Mouse (Mus musculus) CH12.LX (cell line): ENCODE data around the gene Tmem191c. TPM values are rescaled to one million over a fixed set of nuclear protein-coding genes. Genes with fewer than 3 reads are reported as not detected.

Experiments used
- DNase-seq: peaks from one replicate; pipeline ENCODE4 v3.0.0-alpha.2; 2013; ENCODE audit errors: extremely low read depth
- H3K27ac ChIP-seq: 2 replicates; pipeline ENCODE4 v1.5.1; 2012; ENCODE audit warnings: low read depth, mild to moderate bottlenecking, control low read depth, moderate library complexity; ENCODE audit not compliant: insufficient read depth
- H3K27me3 ChIP-seq: replicated peaks from 2 replicates; pipeline ENCODE3; 2012; ENCODE audit warnings: inconsistent platforms
- H3K36me3 ChIP-seq, 2 experiments: replicated peaks in 1 of 2; 2 replicates each; pipeline versions ENCODE3 to v1.6.1; 2012; ENCODE audit warnings: inconsistent platforms in 1 of 2, low read length in 1 of 2, mild to moderate bottlenecking in 1 of 2, mixed read lengths in 1 of 2, moderate library complexity in 1 of 2; ENCODE audit not compliant: control insufficient read depth in 1 of 2, insufficient read depth in 1 of 2
- H3K4me1 ChIP-seq, 2 experiments: 2 replicates each; pipeline ENCODE4 v1.6.1; 2012; ENCODE audit warnings: inconsistent platforms in 1 of 2, moderate library complexity in 1 of 2; ENCODE audit not compliant: insufficient read depth in 2 of 2, control insufficient read depth in 1 of 2
- H3K4me2 ChIP-seq: 2 replicates; pipeline ENCODE4 v1.6.1; 2012; ENCODE audit warnings: low read depth, mild to moderate bottlenecking, control low read depth; ENCODE audit not compliant: poor library complexity, insufficient read depth, severe bottlenecking
- H3K4me3 ChIP-seq, 3 experiments: fragments of 150-350 bp in 1 of 3; sonication (generic) in 1 of 3; replicated peaks in 1 of 3; 2 replicates each; pipeline versions ENCODE3 to v1.5.1; 2011 to 2012; ENCODE audit warnings: low read depth in 2 of 3, low read length in 2 of 3, mild to moderate bottlenecking in 2 of 3, moderate library complexity in 2 of 3, control low read depth in 1 of 3, improper control_type of control experiment in 1 of 3, inconsistent platforms in 1 of 3, mixed read lengths in 1 of 3; ENCODE audit not compliant: poor library complexity in 1 of 3
- H3K79me2 ChIP-seq: replicated peaks from 2 replicates; pipeline ENCODE4 v1.6.1; 2012; ENCODE audit warnings: mild to moderate bottlenecking, moderate library complexity; ENCODE audit not compliant: control insufficient read depth, poor library complexity, insufficient read depth, severe bottlenecking; ENCODE audit errors: extremely low read depth
- H3K9ac ChIP-seq: 2 replicates; pipeline ENCODE4 v1.6.1; 2012; ENCODE audit warnings: low read depth, mild to moderate bottlenecking, control low read depth, moderate library complexity; ENCODE audit not compliant: insufficient read depth
- H3K9me3 ChIP-seq: replicated peaks from 2 replicates; pipeline ENCODE3; 2012; ENCODE audit warnings: low read length, inconsistent platforms, mixed read lengths
- BHLHE40 ChIP-seq: IDR thresholded peaks from 2 replicates; pipeline ENCODE4 v1.6.1; 2011; ENCODE audit warnings: mild to moderate bottlenecking, low read depth, low read length, improper control_type of control experiment
- CHD1 ChIP-seq: IDR thresholded peaks from 2 replicates; pipeline ENCODE4 v1.6.1; 2012; ENCODE audit warnings: low read depth, low read length, improper control_type of control experiment, inconsistent platforms
- CHD2 ChIP-seq: IDR thresholded peaks from 2 replicates; pipeline ENCODE4 v1.6.1; 2011; ENCODE audit warnings: low read length, improper control_type of control experiment
- E2F4 ChIP-seq: IDR thresholded peaks from 2 replicates; pipeline ENCODE4 v1.6.1; 2011; ENCODE audit warnings: low read depth, low read length, improper control_type of control experiment; ENCODE audit not compliant: insufficient replicate concordance
- ELF1 ChIP-seq: IDR thresholded peaks from 2 replicates; pipeline ENCODE4 v1.6.1; 2014; ENCODE audit warnings: low read depth, mild to moderate bottlenecking, inconsistent platforms, low read length, improper control_type of control experiment
- EP300 ChIP-seq: IDR thresholded peaks from 2 replicates; pipeline ENCODE4 v1.6.1; 2011; ENCODE audit warnings: low read length, improper control_type of control experiment
- ETS1 ChIP-seq: conservative IDR thresholded peaks from 2 replicates; pipeline ENCODE4 v1.6.1; 2012; ENCODE audit warnings: low read depth, mild to moderate bottlenecking, inconsistent platforms, low read length, improper control_type of control experiment, moderate library complexity
- GABPA ChIP-seq: IDR thresholded peaks from 2 replicates; pipeline ENCODE4 v1.6.1; 2012; ENCODE audit warnings: low read depth, low read length, improper control_type of control experiment, inconsistent platforms; ENCODE audit not compliant: insufficient replicate concordance
- HCFC1 ChIP-seq: IDR thresholded peaks from 2 replicates; pipeline ENCODE4 v1.6.1; 2012; ENCODE audit warnings: low read depth, mild to moderate bottlenecking, inconsistent platforms, low read length, improper control_type of control experiment
- JUN ChIP-seq: IDR thresholded peaks from 2 replicates; pipeline ENCODE4 v1.6.1; 2011; ENCODE audit warnings: low read depth, mild to moderate bottlenecking, low read length, improper control_type of control experiment, moderate library complexity; ENCODE audit not compliant: insufficient read depth
- JUND ChIP-seq: conservative IDR thresholded peaks from 2 replicates; pipeline ENCODE4 v1.6.1; 2011; ENCODE audit warnings: low read depth, low read length, improper control_type of control experiment
- KAT2A ChIP-seq: IDR thresholded peaks from 2 replicates; pipeline ENCODE4 v1.6.1; 2012; ENCODE audit warnings: low read length, improper control_type of control experiment, inconsistent platforms; ENCODE audit not compliant: insufficient replicate concordance
- MAFK ChIP-seq: IDR thresholded peaks from 2 replicates; pipeline ENCODE4 v1.6.1; 2011; ENCODE audit warnings: low read length, improper control_type of control experiment; ENCODE audit not compliant: insufficient replicate concordance
- MAX ChIP-seq: IDR thresholded peaks from 2 replicates; pipeline ENCODE4 v1.6.1; 2011; ENCODE audit warnings: low read length, improper control_type of control experiment
- MAZ ChIP-seq: IDR thresholded peaks from 2 replicates; pipeline ENCODE4 v1.6.1; 2012; ENCODE audit warnings: low read depth, mild to moderate bottlenecking, inconsistent platforms, low read length, improper control_type of control experiment, moderate library complexity
- MEF2A ChIP-seq: IDR thresholded peaks from 2 replicates; pipeline ENCODE4 v1.6.1; 2014; ENCODE audit warnings: low read depth, mild to moderate bottlenecking, inconsistent platforms, low read length, improper control_type of control experiment, borderline replicate concordance
- MXI1 ChIP-seq: IDR thresholded peaks from 2 replicates; pipeline ENCODE4 v1.6.1; 2011; ENCODE audit warnings: mild to moderate bottlenecking, low read depth, low read length, improper control_type of control experiment
- MYC ChIP-seq: IDR thresholded peaks from 2 replicates; pipeline ENCODE4 v1.6.1; 2011; ENCODE audit warnings: low read depth, mild to moderate bottlenecking, improper control_type of control experiment, low read length
- NELFE ChIP-seq: IDR thresholded peaks from 2 replicates; pipeline ENCODE4 v1.6.1; 2011; ENCODE audit warnings: low read depth, low read length, improper control_type of control experiment
- NRF1 ChIP-seq: IDR thresholded peaks from 2 replicates; pipeline ENCODE4 v1.6.1; 2014; ENCODE audit warnings: low read depth, mild to moderate bottlenecking, inconsistent platforms, low read length, improper control_type of control experiment, moderate library complexity
- PAX5 ChIP-seq: IDR thresholded peaks from 2 replicates; pipeline ENCODE4 v1.6.1; 2012; ENCODE audit warnings: low read length, inconsistent platforms, mixed read lengths
- POLR2A ChIP-seq: IDR thresholded peaks from 2 replicates; pipeline ENCODE4 v1.6.1; 2011; ENCODE audit warnings: low read depth, mild to moderate bottlenecking, improper control_type of control experiment, low read length
- POLR2AphosphoS2 ChIP-seq: IDR thresholded peaks from 2 replicates; pipeline ENCODE4 v1.6.1; 2011; ENCODE audit warnings: low read depth, low read length, improper control_type of control experiment
- RCOR1 ChIP-seq: conservative IDR thresholded peaks from 2 replicates; pipeline ENCODE4 v1.6.1; 2012; ENCODE audit warnings: low read depth, mild to moderate bottlenecking, inconsistent platforms, low read length, improper control_type of control experiment
- TBP ChIP-seq: conservative IDR thresholded peaks from 2 replicates; pipeline ENCODE4 v1.6.1; 2011; ENCODE audit warnings: low read depth, low read length, improper control_type of control experiment
- TCF12 ChIP-seq: IDR thresholded peaks from 2 replicates; pipeline ENCODE4 v1.6.1; 2014; ENCODE audit warnings: low read depth, mild to moderate bottlenecking, inconsistent platforms, low read length, improper control_type of control experiment
- UBTF ChIP-seq: IDR thresholded peaks from 2 replicates; pipeline ENCODE4 v1.6.1; 2012; ENCODE audit warnings: low read depth, mild to moderate bottlenecking, inconsistent platforms, low read length, improper control_type of control experiment, moderate library complexity
- USF1 ChIP-seq: IDR thresholded peaks from 2 replicates; pipeline ENCODE4 v1.6.1; 2014; ENCODE audit warnings: low read depth, mild to moderate bottlenecking, inconsistent platforms, low read length, improper control_type of control experiment
- USF2 ChIP-seq: conservative IDR thresholded peaks from 2 replicates; pipeline ENCODE4 v1.6.1; 2011; ENCODE audit warnings: low read depth, low read length, improper control_type of control experiment
- ZC3H11A ChIP-seq: IDR thresholded peaks from 2 replicates; pipeline ENCODE4 v1.6.1; 2012; ENCODE audit warnings: low read depth, mild to moderate bottlenecking, inconsistent platforms, low read length, improper control_type of control experiment
- ZKSCAN1 ChIP-seq: IDR thresholded peaks from 2 replicates; pipeline ENCODE4 v1.6.1; 2012; ENCODE audit warnings: low read depth, inconsistent platforms, low read length, improper control_type of control experiment, borderline replicate concordance
- ZMIZ1 ChIP-seq: IDR thresholded peaks from 2 replicates; pipeline ENCODE4 v1.6.1; 2012; ENCODE audit warnings: low read depth, mild to moderate bottlenecking, inconsistent platforms, low read length, improper control_type of control experiment
- ZNF384 ChIP-seq: IDR thresholded peaks from 2 replicates; pipeline ENCODE4 v1.6.1; 2012; ENCODE audit warnings: low read depth, low read length, improper control_type of control experiment, inconsistent platforms
- dilution Hi-C: fragments of 300-500 bp; cut with MboI; formaldehyde crosslinking; loops from 2 replicates; pipeline ENCODE4 v1.14.3; 2020; ENCODE audit warnings: low sequenced_read_pairs; ENCODE audit not compliant: extremely low pct_unique_long_range_greater_than_20kb, extremely low pct_ligation_motif_present
- in situ Hi-C: fragments of 300-500 bp; cut with MboI; formaldehyde crosslinking; loops from 3 replicates; pipeline ENCODE4 v1.14.3; 2019; ENCODE audit warnings: low sequenced_read_pairs, low pct_ligation_motif_present, low pct_unique_long_range_greater_than_20kb, mixed read lengths
- polyA plus RNA-seq: library from polyadenylated mRNA; unstranded; fragments of >175 nt; gene quantifications from 2 replicates; pipeline ENCODE4 v1.2.1, GENCODE M21; 2012; ENCODE audit warnings: low read depth; ENCODE audit not compliant: insufficient read length
- total RNA-seq, 2 experiments: library from RNA; depleted of rRNA; stranded (reverse); fragments of 300-350 nt in 1 of 2; fragments of >200 nt in 1 of 2; gene quantifications; 2 replicates each; pipeline ENCODE4 v1.2.3; 2012 to 2014

Gene Tmem191c
- total and polyA plus RNA-seq, 3 experiments, result 2.6 to 11.3 (median 7.9) TPM

DNA sequence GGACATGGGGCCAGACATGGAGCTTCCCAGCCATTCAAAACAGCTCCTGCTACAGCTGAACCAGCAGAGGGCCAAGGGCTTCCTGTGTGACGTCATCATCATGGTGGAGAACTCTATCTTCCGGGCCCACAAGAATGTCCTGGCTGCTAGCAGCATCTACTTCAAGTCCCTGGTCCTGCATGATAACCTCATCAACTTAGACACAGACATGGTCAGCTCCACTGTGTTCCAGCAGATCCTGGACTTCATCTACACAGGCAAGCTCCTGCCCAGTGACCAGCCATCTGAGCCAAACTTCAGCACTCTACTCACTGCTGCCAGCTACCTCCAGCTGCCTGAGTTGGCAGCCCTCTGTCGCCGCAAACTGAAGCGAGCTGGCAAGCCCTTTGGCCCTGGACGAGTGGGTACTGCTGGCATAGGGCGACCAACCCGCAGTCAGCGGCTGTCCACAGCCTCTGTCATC, 18.5 kb upstream of the Tmem191c start:
- H3K4me2 ChIP-seq, result no peak overlapping the region
- peaks cover 12 to 55% of the 10 kb centered on the region in 2 experiments for H3K4me1 ChIP-seq
- H3K27ac ChIP-seq, result no peak overlapping the region
- in situ Hi-C loops, result no loop called here
- no peaks in the 10 kb centered on the region for H3K27me3 ChIP-seq
- no peak overlapping the region for H3K9ac ChIP-seq
- H3K9me3 ChIP-seq, result no peaks in the 10 kb centered on the region
- peaks cover 33 to 72% of the 10 kb centered on the region in 2 experiments for H3K36me3 ChIP-seq
- H3K79me2 ChIP-seq, result no peaks in the 10 kb centered on the region
- dilution Hi-C loops, result no loop called here
- no peak for TF ChIP-seq GABPA
- TF ChIP-seq MAX, result no peak
- no peak for TF ChIP-seq ZC3H11A
- no peak for TF ChIP-seq JUND
- TF ChIP-seq POLR2A, result no peak
- no peak for TF ChIP-seq MAFK
- TF ChIP-seq MAZ, result no peak
- no peak for TF ChIP-seq MEF2A
- TF ChIP-seq ZMIZ1, result no peak
- H3K4me3 ChIP-seq, result no peak overlapping the region
- no peak for DNase-seq

DNA sequence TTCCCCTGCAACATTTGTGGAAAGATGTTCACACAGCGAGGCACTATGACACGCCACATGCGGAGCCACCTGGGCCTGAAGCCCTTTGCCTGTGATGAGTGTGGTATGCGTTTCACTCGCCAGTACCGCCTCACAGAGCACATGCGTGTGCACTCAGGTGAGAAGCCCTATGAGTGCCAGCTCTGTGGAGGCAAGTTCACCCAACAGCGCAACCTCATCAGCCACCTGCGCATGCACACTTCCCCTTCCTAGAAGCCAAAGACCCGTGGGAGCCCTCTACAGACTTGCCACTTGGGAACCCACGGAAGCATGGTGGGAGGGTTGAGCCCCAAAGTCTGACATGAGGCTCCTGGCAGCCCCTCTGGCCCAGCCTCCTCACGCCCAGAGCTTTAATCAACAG, 17.0 kb upstream of the Tmem191c start:
- Histone ChIP-seq H3K27ac (no peak overlapping the region), H3K4me3 (no peak overlapping the region), H3K9me3 (no peaks in the 10 kb centered on the region), H3K79me2 (no peaks in the 10 kb centered on the region), H3K27me3 (no peaks in the 10 kb centered on the region), H3K36me3 (peaks cover 33 to 73% of the 10 kb centered on the region in 2 experiments), H3K4me1 (peaks cover 12 to 48% of the 10 kb centered on the region in 2 experiments), H3K4me2 (no peak overlapping the region), H3K9ac (no peak overlapping the region)
- no peak for TF ChIP-seq ZMIZ1
- TF ChIP-seq POLR2AphosphoS2, result no peak
- peak; percentile 38; the same call in 1 of the 2 replicates for TF ChIP-seq MYC
- no peak for TF ChIP-seq ZNF384
- TF ChIP-seq JUN, result no peak
- TF ChIP-seq KAT2A, result no peak
- TF ChIP-seq HCFC1, result no peak
- TF ChIP-seq RCOR1, result no peak
- no peak for TF ChIP-seq E2F4
- peak; percentile 55; the same call in 1 of the 2 replicates for TF ChIP-seq BHLHE40
- TF ChIP-seq ETS1, result no peak
- TF ChIP-seq MAFK, result 0 out of 2 replicates have a peak, but pooled peaks have one; percentile 16
- no peak for TF ChIP-seq TBP
- TF ChIP-seq ELF1, result no peak
- no peak for TF ChIP-seq MXI1
- peak; percentile 52 for TF ChIP-seq EP300
- TF ChIP-seq MEF2A, result no peak
- no peak for TF ChIP-seq ZC3H11A
- TF ChIP-seq CHD2, result no peak
- TF ChIP-seq NELFE, result no peak
- no peak for TF ChIP-seq MAZ
- no peak for TF ChIP-seq USF2
- no peak for TF ChIP-seq ZKSCAN1
- 0 out of 2 replicates have a peak, but pooled peaks have one; percentile 14 for TF ChIP-seq NRF1
- TF ChIP-seq PAX5, result no peak
- TF ChIP-seq CHD1, result no peak
- TF ChIP-seq MAX, result peak; percentile 47; the same call in 1 of the 2 replicates
- no peak for TF ChIP-seq USF1
- TF ChIP-seq TCF12, result no peak
- no peak for TF ChIP-seq UBTF
- dilution Hi-C loops, result no loop called here
- peak; percentile 40 for DNase-seq
- in situ Hi-C loops, result no loop called here
